Mouse (Mus musculus): ENCODE data around the gene Cyp39a1.

The Cyp39a1 gene

DNA sequence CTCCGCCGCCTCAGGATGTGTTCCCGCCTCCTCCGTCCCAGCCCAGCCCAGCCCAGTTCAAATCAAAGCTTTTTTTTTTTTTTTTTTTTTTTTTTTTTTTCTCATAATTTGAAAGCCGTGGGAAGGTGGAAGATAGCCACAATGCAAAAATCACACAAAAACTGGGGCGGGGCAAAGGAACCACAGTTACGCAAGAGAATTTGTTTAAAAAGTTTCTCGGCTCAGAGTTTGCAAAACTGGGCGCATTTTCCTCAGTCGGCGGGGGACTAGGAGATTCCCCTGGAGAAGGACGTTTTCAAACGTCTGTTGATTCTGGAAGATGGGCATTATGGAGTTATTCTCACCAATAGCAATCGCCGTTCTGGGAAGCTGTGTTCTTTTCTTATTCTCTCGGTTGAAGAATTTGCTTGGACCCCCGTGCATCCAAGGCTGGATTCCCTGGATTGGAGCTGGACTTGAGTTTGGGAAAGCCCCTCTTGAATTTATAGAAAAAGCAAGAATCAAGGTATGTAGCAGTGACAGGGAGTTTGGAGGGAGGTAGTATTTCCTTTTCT, at the start of gene Cyp39a1:
Gene Cyp39a1, plus strand, starts transcription at position 136 of the 554 bp plus-strand sequence.
- DNase-seq (ENCODE audit: extremely low read depth, insufficient read length, low spot score), result no peak

DNA sequence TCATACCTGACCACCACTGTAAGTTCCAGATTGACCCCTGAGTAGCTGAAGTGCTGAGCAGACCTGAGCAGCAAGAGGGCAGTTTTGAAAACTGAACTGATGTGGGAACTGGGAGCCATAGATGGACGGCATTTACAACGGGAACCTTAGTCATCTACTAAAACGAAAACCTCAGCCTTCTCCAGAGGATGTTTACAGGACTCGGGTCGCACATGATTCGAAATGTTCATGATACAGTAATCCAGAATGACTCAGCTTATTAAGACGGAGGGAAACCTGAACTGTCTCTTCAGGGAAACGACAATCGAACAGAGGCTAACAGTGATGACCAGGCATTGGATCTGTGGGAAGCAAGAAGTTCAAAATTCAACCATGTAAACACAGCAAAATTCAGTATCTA, 48.1 kb upstream of the Cyp39a1 start:
- DNase-seq (ENCODE audit: extremely low read depth, insufficient read length, low spot score), result no peak

DNA sequence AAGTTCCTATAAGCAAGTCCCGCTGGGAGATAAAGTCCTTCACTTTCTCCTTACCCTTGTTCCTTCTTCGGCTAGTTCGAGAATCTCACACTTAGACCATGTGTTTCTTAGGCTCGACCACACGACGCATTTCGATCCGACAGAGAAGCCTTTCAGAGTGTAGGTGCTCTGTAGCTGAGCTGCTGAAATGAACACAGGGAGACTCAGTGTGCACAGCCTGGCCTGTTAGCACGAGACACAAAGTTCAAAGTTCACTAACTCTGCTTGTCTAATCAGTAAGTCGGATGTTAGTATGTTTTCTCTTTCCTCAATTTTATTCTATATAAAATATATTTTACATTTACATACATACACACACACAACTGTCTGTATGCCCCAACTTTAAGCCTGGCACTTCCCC, 45.1 kb upstream of the Cyp39a1 start:
- DNase-seq (ENCODE audit: extremely low read depth, insufficient read length, low spot score), result no peak

DNA sequence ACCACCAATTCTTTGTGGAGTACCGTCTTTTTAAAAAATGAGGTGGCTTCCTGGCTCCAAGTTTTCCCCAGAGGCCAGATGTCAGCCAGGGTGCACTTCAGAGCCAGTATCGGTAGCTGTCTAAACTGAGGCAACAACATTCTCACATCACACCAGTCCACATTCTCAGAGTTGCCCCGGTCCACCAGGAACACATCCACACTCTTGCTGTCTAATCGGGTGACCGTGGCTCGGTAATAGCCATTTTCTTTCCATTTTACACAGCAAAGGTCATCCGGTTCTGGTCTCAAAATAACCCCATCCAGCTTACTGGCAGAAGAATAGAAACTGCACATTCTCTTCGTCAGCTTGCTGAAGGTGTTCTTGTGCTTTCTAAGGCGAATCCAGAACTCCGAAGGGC, 39.0 kb upstream of the Cyp39a1 start:
- DNase-seq (ENCODE audit: extremely low read depth, insufficient read length, low spot score), result no peak

DNA sequence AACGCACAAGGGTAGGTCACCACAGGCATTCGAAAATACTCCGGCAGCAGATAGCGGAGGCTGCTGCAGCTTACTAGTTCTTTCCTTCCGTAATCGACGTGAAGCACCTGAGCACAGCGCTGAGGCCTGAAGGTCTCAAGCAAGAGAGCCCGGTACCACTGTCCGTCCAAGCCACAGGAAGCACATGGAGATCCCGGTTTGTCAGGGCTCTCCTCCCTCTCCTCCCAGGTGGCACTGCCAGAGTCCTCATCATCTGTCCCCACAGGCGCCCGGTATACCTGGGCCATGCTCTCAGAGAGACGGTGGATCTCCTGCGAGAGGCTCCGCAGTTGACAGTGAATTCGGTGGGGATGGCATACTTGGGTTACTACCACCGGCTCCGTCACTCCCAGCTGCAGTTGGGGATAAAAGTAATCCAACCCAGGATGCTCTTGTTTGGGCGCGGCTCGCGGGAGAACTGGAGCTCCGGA, 38.2 kb upstream of the Cyp39a1 start:
- no peak for DNase-seq (ENCODE audit: extremely low read depth, insufficient read length, low spot score)

DNA sequence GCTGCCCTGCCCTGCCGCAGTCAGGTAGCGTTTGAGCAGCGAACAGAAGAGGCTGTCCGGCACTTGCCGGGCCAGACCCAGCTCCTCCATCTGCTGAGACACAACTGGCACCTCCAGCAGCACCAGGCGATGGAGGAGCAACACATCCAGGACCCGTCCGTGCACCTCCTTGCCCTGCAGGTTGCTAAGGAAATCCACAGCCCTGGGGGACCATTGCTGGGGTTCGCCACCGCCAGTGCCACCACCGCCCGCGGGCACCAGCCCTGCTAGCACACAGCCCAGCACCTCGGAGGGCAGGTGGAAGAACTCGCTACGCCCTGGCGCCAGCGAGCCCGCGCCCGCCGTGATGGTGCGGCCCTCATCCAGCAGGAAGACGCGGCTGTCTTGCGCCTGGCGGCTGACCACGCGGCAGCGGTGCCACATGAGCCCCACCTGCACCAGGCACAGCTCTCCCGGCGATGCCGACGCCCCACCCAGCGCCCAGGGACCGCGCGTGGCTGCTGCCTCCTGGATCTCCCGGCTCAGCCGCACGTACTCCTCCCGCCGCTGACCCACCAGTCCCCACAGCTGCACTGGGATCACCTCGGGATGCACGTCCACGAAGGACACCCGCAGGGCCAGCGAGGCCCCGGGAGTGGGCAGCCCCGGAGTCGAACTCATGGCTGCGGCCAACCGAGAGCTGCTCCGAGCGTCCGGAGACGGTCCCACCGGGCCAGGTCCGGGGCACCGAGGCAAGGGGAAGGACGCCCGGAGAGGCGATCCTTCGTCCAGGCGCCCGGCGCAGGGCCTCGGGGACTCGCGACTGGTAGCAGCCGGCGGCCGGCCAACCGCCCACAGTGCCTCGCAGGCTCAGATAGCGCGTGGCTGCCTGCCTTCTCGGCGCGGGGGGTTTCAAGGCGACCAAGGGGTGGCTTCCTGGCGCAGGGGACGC, 37.5 kb upstream of the Cyp39a1 start, which contains the start of gene Tdrd6:
Gene Tdrd6, minus strand, starts transcription at position 804 of the 931 bp plus-strand sequence.
- no peak for DNase-seq (ENCODE audit: extremely low read depth, insufficient read length, low spot score)

DNA sequence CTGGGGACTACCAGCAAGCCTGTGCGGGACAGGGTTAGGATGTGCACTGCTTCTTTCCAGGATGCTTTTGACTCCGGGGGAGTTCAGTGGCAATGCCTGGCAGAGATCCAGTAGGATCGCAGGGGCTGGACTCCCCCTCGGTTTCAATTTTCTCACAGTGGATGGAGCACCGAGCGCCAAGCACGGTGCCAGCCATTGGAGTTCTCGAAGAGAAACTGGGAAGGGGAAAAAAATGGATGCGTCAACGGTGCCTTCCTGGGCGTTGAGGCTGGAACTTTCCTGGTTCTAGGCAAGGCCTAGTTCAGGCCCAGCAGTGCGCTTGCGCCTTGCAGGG, 36.8 kb upstream of the Cyp39a1 start:
- DNase-seq (ENCODE audit: extremely low read depth, insufficient read length, low spot score), result no peak

DNA sequence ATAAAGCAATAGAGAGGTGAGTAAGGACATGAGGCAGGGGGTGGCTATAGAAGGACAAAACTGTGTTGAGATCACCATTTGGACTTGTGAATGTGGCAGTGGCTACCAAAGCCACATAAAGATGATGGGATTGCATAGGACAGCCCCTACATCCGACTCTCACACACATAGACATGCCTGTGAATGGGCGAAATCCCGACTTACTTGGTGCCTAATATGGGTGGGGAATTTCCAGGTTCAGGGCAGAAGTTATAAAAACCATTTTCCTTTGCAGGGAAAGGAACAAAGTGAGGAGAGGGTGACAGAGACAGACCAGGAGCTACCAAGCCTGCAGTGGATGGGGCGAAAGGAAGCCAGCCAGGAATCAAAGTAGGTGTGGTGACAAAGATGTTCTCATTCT, 30.1 kb upstream of the Cyp39a1 start:
- no peak for DNase-seq (ENCODE audit: extremely low read depth, insufficient read length, low spot score)

DNA sequence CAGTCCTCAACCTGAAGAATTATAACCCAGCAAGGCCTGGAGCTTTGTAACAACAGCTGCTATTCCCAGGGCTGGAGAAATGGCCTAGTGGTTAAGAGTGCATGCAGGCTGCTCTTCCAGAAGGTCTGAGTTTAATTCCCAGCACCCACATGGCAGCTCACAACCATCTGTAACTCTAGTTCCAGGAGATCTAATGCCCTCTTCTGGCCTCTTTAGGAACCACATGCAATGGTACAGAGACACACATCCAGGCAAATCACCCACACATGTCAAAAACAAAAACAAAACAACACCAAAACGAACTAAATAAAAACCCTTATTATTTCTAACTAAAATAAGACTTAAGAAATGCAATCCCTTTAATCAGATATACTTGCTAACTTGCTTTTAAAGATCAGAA, 26.4 kb upstream of the Cyp39a1 start:
- no peak for DNase-seq (ENCODE audit: extremely low read depth, insufficient read length, low spot score)

DNA sequence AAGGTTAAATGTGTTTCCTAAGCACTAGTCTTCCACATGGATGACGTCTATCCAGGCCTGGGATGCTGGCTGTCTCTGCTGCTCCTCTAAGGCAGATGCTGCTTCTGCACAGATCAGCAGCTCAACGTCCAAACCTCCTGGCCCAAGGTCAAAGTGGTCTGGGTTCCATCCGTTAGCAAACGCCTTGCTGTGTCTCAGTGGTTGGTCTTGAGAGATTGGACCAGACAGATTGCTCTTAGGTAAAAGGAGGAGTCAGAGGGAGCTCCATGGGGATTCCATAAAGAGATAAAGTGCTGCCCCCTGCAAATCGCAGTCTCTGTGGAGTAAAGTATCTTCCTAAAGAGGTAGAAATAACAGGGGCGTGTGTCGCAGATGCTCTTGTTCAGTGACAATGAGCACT, 24.0 kb upstream of the Cyp39a1 start:
- DNase-seq (ENCODE audit: extremely low read depth, insufficient read length, low spot score), result no peak

DNA sequence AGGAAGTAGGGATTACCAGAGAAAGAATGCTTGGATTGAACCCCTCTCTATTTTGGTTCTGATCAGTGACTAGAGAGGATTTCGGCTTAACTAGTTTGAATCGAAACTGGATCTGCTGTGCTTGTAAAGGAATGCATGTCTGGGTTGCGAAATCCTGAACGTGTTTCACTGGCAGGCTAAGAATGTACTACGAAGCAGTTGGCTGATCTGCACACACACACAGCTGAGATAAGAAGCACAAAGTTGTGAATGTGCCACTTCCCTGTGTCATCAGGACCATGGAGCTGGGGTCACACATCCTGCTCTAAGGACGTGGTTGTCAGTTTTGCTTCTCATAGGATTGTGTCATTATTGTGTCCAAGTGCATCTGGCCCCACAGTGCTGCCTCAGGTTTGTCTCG, 22.9 kb upstream of the Cyp39a1 start:
- no peak for DNase-seq (ENCODE audit: extremely low read depth, insufficient read length, low spot score)

DNA sequence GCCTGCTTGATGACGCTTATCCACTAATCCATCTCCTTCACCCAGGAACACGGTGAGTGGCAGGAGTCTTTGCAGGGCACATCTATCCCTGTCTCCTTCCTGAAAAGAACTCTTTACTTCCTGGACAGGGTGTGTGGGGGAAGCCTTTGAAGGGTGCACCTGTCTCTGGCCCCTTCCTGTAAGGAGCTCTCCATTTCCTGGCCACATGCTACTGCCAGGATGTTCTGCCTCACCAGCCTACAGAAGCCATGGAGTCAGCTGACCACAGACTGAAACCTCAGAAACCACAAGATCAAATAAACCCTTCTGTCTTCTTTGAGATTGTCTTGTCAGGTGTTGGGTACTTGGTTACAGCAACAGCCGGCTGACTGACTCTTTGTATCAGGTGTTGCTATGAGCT, 22.1 kb upstream of the Cyp39a1 start:
- DNase-seq (ENCODE audit: extremely low read depth, insufficient read length, low spot score), result no peak

DNA sequence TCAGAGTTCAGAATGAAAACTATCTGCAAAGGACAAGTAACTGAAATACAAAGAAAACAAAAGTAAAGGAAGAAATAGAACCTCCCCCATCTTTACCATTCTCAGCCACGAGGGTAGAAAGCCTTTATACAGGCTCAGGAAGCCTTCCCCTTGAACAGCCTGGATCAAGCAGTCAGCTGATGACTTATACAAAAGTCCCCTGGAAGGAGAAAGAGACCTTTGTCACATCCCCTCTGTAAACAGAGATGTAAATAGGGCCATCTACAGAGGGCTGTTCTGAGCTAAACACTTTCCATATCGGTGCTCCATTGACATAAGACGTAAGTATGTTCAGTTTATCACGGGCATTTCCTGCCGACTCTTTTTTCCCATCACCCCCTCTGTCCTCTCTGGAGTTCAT, 20.3 kb upstream of the Cyp39a1 start:
- DNase-seq (ENCODE audit: extremely low read depth, insufficient read length, low spot score), result no peak

DNA sequence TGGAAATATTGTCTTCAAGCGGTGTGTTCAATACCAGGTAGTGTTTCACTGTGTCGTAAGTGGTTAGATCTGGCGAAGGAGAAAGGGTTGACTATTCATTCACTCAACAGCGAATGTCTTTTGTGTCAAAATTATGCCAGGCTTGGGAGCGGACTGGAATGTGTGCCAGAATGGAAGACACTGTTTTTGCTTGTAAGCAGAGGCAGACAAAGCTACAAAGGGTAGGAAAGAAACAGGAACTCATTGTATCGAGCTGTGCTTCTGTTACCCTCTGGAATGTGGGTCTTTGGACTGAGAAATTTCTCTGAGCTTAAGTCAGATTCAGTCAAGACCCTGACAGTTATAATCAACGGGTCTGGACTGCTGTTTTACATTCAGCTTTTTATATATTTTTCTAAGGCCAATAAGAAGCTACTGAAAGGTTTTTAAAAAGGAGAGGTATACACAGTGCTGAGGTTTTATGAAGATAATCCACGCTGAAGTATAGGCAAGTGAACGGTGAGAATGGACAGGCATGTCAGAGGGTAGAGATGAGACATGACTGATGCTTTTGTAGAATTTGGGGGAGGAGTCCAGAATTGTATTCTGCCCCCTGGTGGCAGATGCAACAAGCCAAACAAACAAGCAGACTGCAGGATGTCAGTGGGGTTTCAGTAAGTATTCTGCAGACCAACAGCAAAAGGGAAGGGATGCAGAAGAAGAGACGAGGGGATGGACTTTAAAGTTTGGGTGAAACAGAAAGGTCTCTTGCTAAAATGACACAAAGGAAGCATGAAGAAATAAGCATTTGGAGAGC, 17.4 kb upstream of the Cyp39a1 start:
- no peak for DNase-seq (ENCODE audit: extremely low read depth, insufficient read length, low spot score)

DNA sequence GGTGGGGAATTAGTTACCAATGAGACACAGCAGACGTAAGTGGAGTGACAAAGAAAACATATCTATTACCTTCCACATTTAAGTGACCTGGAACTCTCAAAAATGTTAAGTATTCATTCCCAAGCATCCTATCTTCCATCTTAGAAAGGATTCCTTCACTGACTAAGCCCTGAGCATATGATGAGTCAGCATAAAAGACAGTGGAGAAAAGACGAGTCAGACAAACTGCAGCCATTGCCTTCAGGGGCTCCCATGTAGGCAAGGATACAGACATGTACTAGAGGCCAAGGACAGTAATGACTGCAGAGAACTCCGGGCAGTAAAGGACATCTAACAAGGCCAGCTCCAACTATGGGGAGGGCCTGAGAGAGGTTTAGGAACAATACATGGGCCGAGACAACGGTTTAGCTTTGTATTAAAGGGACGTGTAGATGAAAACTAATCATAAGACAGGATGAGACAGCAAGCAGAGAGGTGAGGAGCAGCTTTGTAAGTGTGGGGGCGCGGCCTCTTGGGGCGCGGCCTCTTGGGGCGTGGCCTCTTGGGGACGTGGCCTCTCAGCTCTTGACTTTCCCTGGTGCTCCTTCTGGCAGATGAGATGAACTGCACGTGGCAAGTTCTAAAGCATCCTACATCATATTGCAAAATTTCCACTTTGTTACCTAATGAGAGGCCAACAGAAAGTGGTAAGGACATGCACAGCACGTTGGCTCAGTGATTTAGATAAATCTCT, 15.7 kb upstream of the Cyp39a1 start:
- DNase-seq (ENCODE audit: extremely low read depth, insufficient read length, low spot score), result peak; percentile 59

DNA sequence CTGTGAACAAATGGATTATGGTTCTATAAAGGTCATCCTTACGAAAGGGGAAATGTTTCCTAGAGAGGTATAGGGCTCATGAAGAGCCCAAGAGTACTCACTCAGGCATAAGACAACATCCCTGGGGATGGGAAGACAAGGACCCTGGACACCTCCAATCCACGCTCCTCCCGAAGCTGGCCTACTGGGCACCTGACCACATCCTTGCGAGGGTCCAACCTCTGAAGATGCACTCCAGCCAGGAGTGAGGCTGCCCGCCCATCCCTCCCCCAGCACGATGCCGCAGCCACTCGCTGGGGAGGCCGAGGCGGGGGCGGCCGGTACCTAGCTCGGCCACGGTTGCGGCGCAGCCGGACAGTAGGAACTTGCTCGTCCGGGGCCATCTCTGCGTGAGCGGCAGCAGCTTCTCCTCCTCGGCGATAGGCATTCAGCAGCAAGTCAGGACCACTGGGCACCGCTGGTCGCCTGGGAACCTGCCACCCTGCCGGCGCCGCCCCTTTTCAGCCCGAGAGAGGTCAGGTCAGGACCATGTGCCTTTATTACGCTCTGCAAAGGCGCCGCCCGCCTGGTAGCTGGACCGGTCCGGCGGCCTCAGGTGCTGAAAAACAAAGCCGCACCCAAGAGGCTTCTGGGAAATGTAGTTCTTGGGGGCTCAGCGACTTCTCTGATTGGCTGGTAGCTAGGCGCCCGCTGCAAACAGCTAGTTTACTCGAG, 492 bp upstream of the Cyp39a1 start, which contains the start of gene Slc25a27:
Gene Slc25a27, minus strand, starts transcription at position 639 of the 714 bp plus-strand sequence.
- DNase-seq (ENCODE audit: extremely low read depth, insufficient read length, low spot score), result peak; percentile 90

DNA sequence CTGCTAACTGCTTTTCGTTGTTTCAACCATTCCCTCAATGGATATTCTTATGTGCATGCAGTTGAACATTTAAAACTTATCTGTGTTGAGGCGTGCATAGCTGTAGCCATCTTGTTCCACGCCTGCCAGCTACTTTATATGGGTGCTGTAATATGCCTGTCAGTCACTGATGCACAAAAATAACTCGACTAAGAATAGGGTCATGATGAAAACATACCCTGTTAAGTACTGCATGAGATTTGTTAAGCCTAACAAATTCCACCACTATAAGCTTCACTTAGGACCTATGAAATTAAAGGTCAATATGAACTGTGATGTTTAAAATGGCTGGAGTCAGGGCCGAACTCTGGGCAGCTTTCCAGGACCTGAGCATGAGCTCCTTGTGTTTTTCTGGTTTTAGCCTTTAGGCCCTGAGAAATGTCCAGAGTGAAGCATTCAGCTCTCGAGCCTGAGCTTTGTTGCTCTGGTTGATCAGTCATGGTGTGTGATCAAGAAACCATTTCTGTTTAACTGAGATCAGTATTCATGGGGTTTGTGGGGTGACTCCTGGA, 2.0 kb downstream of the Cyp39a1 start:
- DNase-seq (ENCODE audit: extremely low read depth, insufficient read length, low spot score), result no peak

DNA sequence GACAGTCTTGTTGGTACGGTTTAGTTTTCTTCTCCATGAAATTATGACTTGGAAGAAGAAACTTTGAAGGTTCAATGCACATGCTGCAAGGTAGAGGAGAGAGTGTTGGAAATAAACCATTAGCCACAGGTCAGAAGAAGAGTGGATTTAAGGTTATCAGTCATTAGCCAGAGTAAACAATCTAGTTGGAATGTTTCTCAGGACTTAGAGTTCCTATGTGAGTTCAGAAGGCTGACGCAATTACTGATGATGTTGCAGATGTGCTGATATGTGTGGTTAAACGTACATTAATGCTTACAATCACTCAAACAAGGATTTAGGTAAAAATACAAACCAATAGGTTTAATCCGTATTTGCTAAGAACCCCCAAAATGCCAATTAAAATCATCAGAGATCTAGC, 4.7 kb downstream of the Cyp39a1 start:
- no peak for DNase-seq (ENCODE audit: extremely low read depth, insufficient read length, low spot score)

DNA sequence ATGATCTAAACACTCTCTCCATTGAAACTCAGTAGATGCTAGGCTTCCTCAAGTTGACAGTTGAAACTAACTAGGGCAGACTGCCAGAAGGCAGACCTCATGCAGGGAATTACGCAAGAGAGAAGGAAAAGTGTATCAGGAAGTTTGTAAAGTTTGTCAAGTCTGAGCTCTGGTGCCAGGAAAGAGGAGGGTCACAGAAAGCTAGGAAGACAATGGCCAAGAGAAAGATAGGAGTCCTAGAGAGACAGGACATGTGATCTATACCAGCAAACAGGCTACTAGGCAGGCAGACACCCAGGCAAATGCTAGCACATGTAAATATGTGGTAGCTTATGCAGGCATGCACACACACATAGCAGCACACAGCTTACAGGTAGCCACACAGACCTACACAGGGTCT, 8.0 kb downstream of the Cyp39a1 start:
- DNase-seq (ENCODE audit: extremely low read depth, insufficient read length, low spot score), result peak; percentile 31

DNA sequence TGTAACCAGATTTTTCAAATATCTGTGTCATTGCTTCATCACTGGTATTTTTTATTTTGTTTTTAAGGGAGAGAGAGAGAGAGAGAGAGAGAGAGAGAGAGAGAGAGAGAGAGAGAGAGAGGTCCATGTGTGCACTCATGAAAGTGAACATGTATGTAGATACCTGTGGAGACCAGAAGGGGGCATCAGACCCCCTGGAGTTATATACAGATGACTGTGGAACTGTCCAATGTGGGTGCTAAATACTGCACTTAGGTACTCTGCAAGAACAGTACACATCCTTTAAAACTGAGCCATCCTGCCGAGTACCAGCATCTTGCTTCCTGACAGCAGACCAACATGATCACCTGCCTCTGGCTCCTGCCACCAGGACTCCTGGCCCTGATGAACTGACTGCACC, 9.0 kb downstream of the Cyp39a1 start:
- DNase-seq (ENCODE audit: extremely low read depth, insufficient read length, low spot score), result no peak

Measured in 3134 (cell line).